Mouse (Mus musculus): ENCODE measurements around the gene Zfp668. TPM values are rescaled to one million over a fixed set of nuclear protein-coding genes. Genes with fewer than 3 reads are reported as not detected.
"Not testable (repeated sequence)": the region's sequence is repeated elsewhere in the genome, so short reads cannot be mapped to it uniquely, and the experiment has no call there.

Gene Zfp668
- total RNA-seq, 2 experiments from 2014 or later = 5.4 to 9.5 TPM

GRCm38 (mm10) chr7:127841340-127842000, 35.2 kb downstream of the Zfp668 start:
- DNase-seq = peak; percentile 95

- DNase-seq = peak; percentile 67
Measured at GRCm38 (mm10) chr7:127840886-127841285, 35.7 kb downstream of the Zfp668 start.

GRCm38 (mm10) chr7:127840031-127840430, 36.6 kb downstream of the Zfp668 start:
- not testable (repeated sequence) for DNase-seq

GRCm38 (mm10) chr7:127837878-127838277, 38.8 kb downstream of the Zfp668 start:
- DNase-seq = not testable (repeated sequence)

- no peak for DNase-seq
Measured at GRCm38 (mm10) chr7:127837473-127837872, 39.2 kb downstream of the Zfp668 start.

GRCm38 (mm10) chr7:127835550-127835949, 41.1 kb downstream of the Zfp668 start:
- DNase-seq = no peak

GRCm38 (mm10) chr7:127824176-127824871, 52.3 kb downstream of the Zfp668 start, which contains the start of the genes Stx4a and Stx1b:
Stx4a (plus strand) TSS chr7:127824294.
Stx1b (minus strand) TSS chr7:127824549.
- DNase-seq = no peak

- no peak for DNase-seq
Measured at GRCm38 (mm10) chr7:127823236-127824171, 53.1 kb downstream of the Zfp668 start.

GRCm38 (mm10) chr7:127822494-127822893, 54.1 kb downstream of the Zfp668 start:
- DNase-seq = no peak

GRCm38 (mm10) chr7:127820836-127821509, 55.7 kb downstream of the Zfp668 start:
- no peak for DNase-seq

- no peak for DNase-seq
Measured at GRCm38 (mm10) chr7:127817776-127818175, 58.9 kb downstream of the Zfp668 start.

- DNase-seq = no peak
Measured at GRCm38 (mm10) chr7:127817053-127817452, 59.6 kb downstream of the Zfp668 start.

GRCm38 (mm10) chr7:127815954-127816821, 60.4 kb downstream of the Zfp668 start:
- DNase-seq = peak; percentile 67

GRCm38 (mm10) chr7:127815116-127815665, 61.4 kb downstream of the Zfp668 start:
- DNase-seq = no peak

- DNase-seq = peak; percentile 84
Measured at GRCm38 (mm10) chr7:127814241-127814921, 62.2 kb downstream of the Zfp668 start.

- peak; percentile 57 for DNase-seq
Measured at GRCm38 (mm10) chr7:127813821-127814220, 62.8 kb downstream of the Zfp668 start.

Data from adrenal gland, postnatal 10 days (tissue).